Mouse (Mus musculus) G1E (cell line): ENCODE measurements around the gene Dock11. TPM values are rescaled to one million over a fixed set of nuclear protein-coding genes. Genes with fewer than 3 reads are reported as not detected.

ENCODE experiments used
- ATAC-seq: 2 replicates; pipeline ENCODE4 v1.8.0; 2016; ENCODE audit warnings: mild to moderate bottlenecking; ENCODE audit not compliant: insufficient number of reproducible peaks, poor library complexity, low FRiP score, severe bottlenecking; ENCODE audit errors: extremely low read depth
- DNase-seq: peaks from one replicate; pipeline ENCODE4 v3.0.0; 2012; ENCODE audit warnings: low spot score
- H3K27me3 ChIP-seq: 2 replicates; pipeline ENCODE4 v1.6.1; 2012; ENCODE audit warnings: mild to moderate bottlenecking, low read length, inconsistent platforms; ENCODE audit not compliant: insufficient read depth
- H3K36me3 ChIP-seq: replicated peaks from 2 replicates; pipeline ENCODE3; 2012; ENCODE audit warnings: mild to moderate bottlenecking, inconsistent platforms
- H3K4me1 ChIP-seq: 2 replicates; pipeline ENCODE4 v1.6.1; 2012; ENCODE audit warnings: low read depth, low read length, inconsistent platforms, mixed read lengths; ENCODE audit not compliant: insufficient read depth
- H3K4me3 ChIP-seq: 2 replicates; pipeline ENCODE4 v1.5.1; 2012; ENCODE audit warnings: low read depth, mild to moderate bottlenecking, inconsistent platforms, low read length, moderate library complexity, mixed read lengths
- H3K9me3 ChIP-seq: replicated peaks from 2 replicates; pipeline ENCODE4 v1.6.1; 2012; ENCODE audit warnings: inconsistent platforms
- CTCF ChIP-seq: IDR thresholded peaks from 2 replicates; pipeline ENCODE4 v1.5.1; 2012; ENCODE audit warnings: low read depth, low read length, inconsistent platforms, mixed read lengths
- GATA1 ChIP-seq: IDR thresholded peaks from 2 replicates; pipeline ENCODE4 v1.6.1; 2012; ENCODE audit warnings: borderline replicate concordance, low read length, inconsistent platforms, mixed read lengths
- GATA2 ChIP-seq: IDR thresholded peaks from 2 replicates; pipeline ENCODE4 v1.6.1; 2012; ENCODE audit warnings: low read depth, low read length, inconsistent platforms, borderline replicate concordance
- POLR2AphosphoS5 ChIP-seq: IDR thresholded peaks from 2 replicates; pipeline ENCODE4 v1.6.1; 2012; ENCODE audit warnings: low read depth, low read length, inconsistent platforms; ENCODE audit not compliant: insufficient replicate concordance
- TAL1 ChIP-seq: conservative IDR thresholded peaks from 2 replicates; pipeline ENCODE4 v1.6.1; 2012; ENCODE audit warnings: low read depth, low read length, inconsistent platforms, mixed read lengths
- polyA plus RNA-seq: library from polyadenylated mRNA; stranded (reverse); fragments of >175 nt; gene quantifications from 2 replicates; pipeline ENCODE4 v1.2.3, GENCODE M21; 2012
- total RNA-seq, 2 experiments: library from RNA; stranded (forward) in 1 of 2; stranded (reverse) in 1 of 2; fragments of 200-1000 nt in 1 of 2; fragments of >200 nt in 1 of 2; fragmentation: Nextera tagmentation in 1 of 2; gene quantifications; 2 replicates each; pipeline ENCODE4 v1.2.3; 2014 to 2017

The Dock11 gene
- total RNA-seq (2014; fragmentation: Nextera tagmentation): not detected in 2 replicates
- 0.12 TPM in 1 of 2 replicates, not detected in the other for total RNA-seq (2017)
- not detected in 2 replicates for polyA plus RNA-seq

GRCm38 (mm10) chrX:35888087-35888895, at the start of gene Dock11:
TSS of gene Dock11 (plus strand) at chrX:35888832.
- no peaks in the 10 kb centered on the region for H3K36me3 ChIP-seq
- DNase-seq (no peak), ATAC-seq (no peak)
- no peaks in the 10 kb centered on the region for H3K27me3 ChIP-seq
- no peak within 1 kb of the TSS for H3K4me3 ChIP-seq
- no peaks in the 10 kb centered on the region for H3K4me1 ChIP-seq
- TF ChIP-seq GATA1 (no peak), TAL1 (no peak), GATA2 (no peak), POLR2AphosphoS5 (no peak), CTCF (no peak)
- H3K9me3 ChIP-seq: no peaks in the 10 kb centered on the region; the same call in 1 of the 2 replicates

- no peaks in the 10 kb centered on the region for H3K27me3 ChIP-seq
- TF ChIP-seq POLR2AphosphoS5: no peak
- TF ChIP-seq GATA1: no peak
- TF ChIP-seq TAL1: no peak
- TF ChIP-seq CTCF: no peak
- TF ChIP-seq GATA2: no peak
- no peaks in the 10 kb centered on the region for H3K9me3 ChIP-seq
- no peak for DNase-seq
- no peak overlapping the region for H3K4me3 ChIP-seq
- H3K4me1 ChIP-seq: no peaks in the 10 kb centered on the region
- no peaks in the 10 kb centered on the region for H3K36me3 ChIP-seq
- ATAC-seq: no peak
Measured at GRCm38 (mm10) chrX:35879703-35880102, 8.9 kb upstream of the Dock11 start.

- no peaks in the 10 kb centered on the region for H3K36me3 ChIP-seq
- no peaks in the 10 kb centered on the region for H3K4me1 ChIP-seq
- H3K4me3 ChIP-seq: no peak overlapping the region
- ATAC-seq (no peak), DNase-seq (no peak)
- no peaks in the 10 kb centered on the region for H3K27me3 ChIP-seq
- no peaks in the 10 kb centered on the region; the same call in 1 of the 2 replicates for H3K9me3 ChIP-seq
- TF ChIP-seq TAL1 (no peak), POLR2AphosphoS5 (no peak), GATA1 (no peak), CTCF (no peak), GATA2 (no peak)
Measured at GRCm38 (mm10) chrX:35888945-35889799, 540 bp downstream of the Dock11 start.

GRCm38 (mm10) chrX:35889800-35890106, 1.1 kb downstream of the Dock11 start:
- H3K4me3 ChIP-seq: no peak overlapping the region

DNA sequence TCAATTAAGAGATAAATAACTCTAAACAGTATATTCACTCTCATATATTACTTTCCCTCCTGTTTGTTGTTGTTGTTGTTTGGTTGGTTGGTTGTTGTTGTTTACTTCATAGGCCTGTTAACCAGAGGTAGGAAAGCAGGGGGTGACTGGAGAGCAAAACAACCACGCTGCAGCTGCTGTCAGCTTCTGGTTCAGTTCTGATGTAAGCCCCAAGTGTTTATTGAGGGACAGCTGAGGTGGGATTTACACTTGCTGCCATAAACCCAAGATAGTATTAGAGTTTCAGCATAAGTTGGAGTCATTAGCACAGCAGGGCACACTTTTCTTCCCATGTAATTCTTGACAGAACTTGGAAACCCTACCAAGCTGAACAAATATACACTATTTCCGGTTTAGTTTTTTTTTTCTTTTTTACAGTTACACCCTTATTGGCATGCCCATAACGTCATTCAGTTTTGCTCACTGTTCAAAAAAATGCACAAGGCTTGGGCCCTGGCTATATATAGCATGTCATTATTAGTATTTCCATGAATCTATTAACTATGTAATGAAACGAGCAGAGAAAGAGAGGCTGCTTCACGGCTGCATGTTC, 3.0 kb downstream of the Dock11 start:
- Histone ChIP-seq H3K4me3 (no peak overlapping the region), H3K27me3 (no peaks in the 10 kb centered on the region), H3K4me1 (no peaks in the 10 kb centered on the region), H3K36me3 (no peaks in the 10 kb centered on the region), H3K9me3 (no peaks in the 10 kb centered on the region; the same call in 1 of the 2 replicates)
- TF ChIP-seq GATA2 (no peak), TAL1 (no peak), GATA1 (no peak), POLR2AphosphoS5 (no peak), CTCF (no peak)
- ATAC-seq: no peak
- no peak for DNase-seq

More at GRCm38 (mm10) chrX:35889800-35890106, 1.1 kb downstream of the Dock11 start:
- H3K9me3 ChIP-seq: no peaks in the 10 kb centered on the region; the same call in 1 of the 2 replicates
- no peaks in the 10 kb centered on the region for H3K27me3 ChIP-seq
- H3K36me3 ChIP-seq: no peaks in the 10 kb centered on the region
- ATAC-seq (no peak), DNase-seq (no peak)
- TF ChIP-seq GATA1 (no peak), TAL1 (no peak), POLR2AphosphoS5 (no peak), CTCF (no peak), GATA2 (no peak)
- no peaks in the 10 kb centered on the region for H3K4me1 ChIP-seq

GRCm38 (mm10) chrX:35892377-35892776, 3.7 kb downstream of the Dock11 start:
- Histone ChIP-seq H3K27me3 (no peaks in the 10 kb centered on the region), H3K9me3 (no peaks in the 10 kb centered on the region; the same call in 1 of the 2 replicates), H3K36me3 (no peaks in the 10 kb centered on the region), H3K4me3 (no peak overlapping the region), H3K4me1 (no peaks in the 10 kb centered on the region)
- ATAC-seq (no peak), DNase-seq (no peak)
- no peak for TF ChIP-seq POLR2AphosphoS5
